Mouse (Mus musculus) liver (tissue): ENCODE measurements at regions not wholly inside any gene's neighbourhood (a gene's known extent, or its start where the extent isn't known, plus 50 kb on each side); places are given as distances from the start of the nearest gene placed in this dataset.

Source experiments
- DNase-seq: peaks from one replicate; pipeline ENCODE4 v3.0.0-alpha.2; 2020; ENCODE audit warnings: mixed read lengths

GRCm38 (mm10) chrX:11490146-11490693 lies 162.6 kb downstream of the H2al1j start:
- DNase-seq, result no peak

- no peak for DNase-seq
Measured at GRCm38 (mm10) chrX:11491235-11491634, 163.6 kb downstream of the H2al1j start.

GRCm38 (mm10) chrX:11491676-11492391 lies 164.2 kb downstream of the H2al1j start:
- no peak for DNase-seq

- DNase-seq, result no peak
Measured at GRCm38 (mm10) chrX:11493526-11494245, 166.1 kb downstream of the H2al1j start.

- no peak for DNase-seq
Measured at GRCm38 (mm10) chrX:11494246-11494630, 166.6 kb downstream of the H2al1j start.

- peak; percentile 3 for DNase-seq
Measured at GRCm38 (mm10) chrX:11512439-11512838, 184.8 kb downstream of the H2al1j start.

GRCm38 (mm10) chrX:11512928-11513327 lies 185.3 kb downstream of the H2al1j start:
- DNase-seq, result no peak

- no peak for DNase-seq
Measured at GRCm38 (mm10) chrX:11523791-11524190, 196.2 kb downstream of the H2al1j start.

GRCm38 (mm10) chrX:11525326-11525725 lies 197.7 kb downstream of the H2al1j start:
- no peak for DNase-seq

GRCm38 (mm10) chrX:11528589-11528988 lies 201.0 kb downstream of the H2al1j start:
- DNase-seq, result no peak

- no peak for DNase-seq
Measured at GRCm38 (mm10) chrX:11529221-11529620, 201.6 kb downstream of the H2al1j start.

- DNase-seq, result no peak
Measured at GRCm38 (mm10) chrX:11532817-11533216, 205.2 kb downstream of the H2al1j start.

- no peak for DNase-seq
Measured at GRCm38 (mm10) chrX:11533871-11534270, 206.2 kb downstream of the H2al1j start.

- DNase-seq, result no peak
Measured at GRCm38 (mm10) chrX:11541011-11541410, 213.4 kb downstream of the H2al1j start.

GRCm38 (mm10) chrX:11550164-11550851 lies 222.7 kb downstream of the H2al1j start:
- DNase-seq, result peak; percentile 3

GRCm38 (mm10) chrX:11552177-11552576 lies 224.6 kb downstream of the H2al1j start:
- no peak for DNase-seq

GRCm38 (mm10) chrX:11555035-11555570 lies 227.5 kb downstream of the H2al1j start:
- no peak for DNase-seq

GRCm38 (mm10) chrX:11558260-11558659 lies 230.6 kb downstream of the H2al1j start:
- DNase-seq, result no peak

- DNase-seq, result no peak
Measured at GRCm38 (mm10) chrX:11560550-11561276, 233.1 kb downstream of the H2al1j start.

- DNase-seq, result no peak
Measured at GRCm38 (mm10) chrX:11565888-11566287, 238.3 kb downstream of the H2al1j start.

- DNase-seq, result no peak
Measured at GRCm38 (mm10) chrX:11567827-11568226, 240.2 kb downstream of the H2al1j start.

GRCm38 (mm10) chrX:11568262-11568661 lies 240.6 kb downstream of the H2al1j start:
- no peak for DNase-seq
